Mouse (Mus musculus) thymus, adult 2 months (tissue): ENCODE results near the gene Efr3b.

Experiments
- CTCF ChIP-seq: fragments of 200-500 bp; IDR thresholded peaks from 2 replicates; pipeline ENCODE4 v1.5.1; 2012; ENCODE audit warnings: mild to moderate bottlenecking, control low read depth, low read length, moderate library complexity, borderline replicate concordance; ENCODE audit not compliant: control insufficient read depth, poor library complexity, insufficient read depth; ENCODE audit errors: extremely low read depth
- POLR2A ChIP-seq: fragments of 200-500 bp; IDR thresholded peaks from 2 replicates; pipeline ENCODE4 v1.6.1; 2012; ENCODE audit warnings: mild to moderate bottlenecking, low read length, control low read depth, moderate library complexity; ENCODE audit not compliant: control insufficient read depth, poor library complexity, insufficient read depth; ENCODE audit errors: extremely low read depth

DNA sequence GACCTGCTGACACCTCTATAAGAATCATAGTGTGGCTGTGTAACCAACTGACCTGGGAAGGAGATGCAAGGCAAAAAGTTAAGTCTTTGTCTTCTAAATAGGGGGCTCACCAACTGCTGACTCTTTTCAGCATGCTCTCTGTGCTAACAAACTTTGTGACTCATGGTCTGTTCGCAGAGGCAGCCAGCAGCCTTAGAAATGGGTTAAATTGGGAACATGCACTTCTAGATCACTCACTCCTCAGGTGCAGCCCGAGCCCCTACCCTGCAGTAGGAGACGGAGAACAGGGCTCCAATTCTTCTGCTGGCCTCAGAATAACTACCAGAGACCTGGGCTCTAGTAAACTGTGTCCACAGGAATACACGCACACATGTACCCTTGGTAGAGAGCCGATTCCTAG, 1.2 kb downstream of the Efr3b start:
- no peak for TF ChIP-seq POLR2A
- TF ChIP-seq CTCF, result no peak
